Mouse (Mus musculus) left cerebral cortex, adult 8-10 months (tissue): Measurements from ENCODE around the gene Limd1. TPM values are rescaled to one million over a fixed set of nuclear protein-coding genes. Genes with fewer than 3 reads are reported as not detected.

ENCODE experiments used
- DNase-seq, 2 experiments: peaks; one replicate each; pipeline ENCODE4 v3.0.0; 2022; ENCODE audit warnings: low spot score in 2 of 2
- total RNA-seq, 4 experiments: library from RNA; stranded (reverse); gene quantifications; 2 replicates each; pipeline ENCODE4 v1.2.4; 2022

Limd1 gene
- total RNA-seq, 4 experiments from 2014 or later = 7.7 to 10.1 (median 8.0) TPM

GRCm38 (mm10) chr9:123481136-123481535 lies 2.6 kb downstream of the Limd1 start:
- DNase-seq = no peak

GRCm38 (mm10) chr9:123483598-123483997 lies 5.1 kb downstream of the Limd1 start:
- no peak for DNase-seq

- no peak for DNase-seq
Observed at GRCm38 (mm10) chr9:123484830-123485229, 6.3 kb downstream of the Limd1 start.

- DNase-seq = no peak
Observed at GRCm38 (mm10) chr9:123485561-123485960, 7.1 kb downstream of the Limd1 start.

GRCm38 (mm10) chr9:123486635-123487034 lies 8.1 kb downstream of the Limd1 start:
- no peak for DNase-seq

GRCm38 (mm10) chr9:123489073-123489472 lies 10.6 kb downstream of the Limd1 start:
- DNase-seq = no peak

- DNase-seq = no peak
Observed at GRCm38 (mm10) chr9:123489727-123490343, 11.3 kb downstream of the Limd1 start.

GRCm38 (mm10) chr9:123490930-123491329 lies 12.4 kb downstream of the Limd1 start:
- no peak for DNase-seq

GRCm38 (mm10) chr9:123491917-123492585 lies 13.5 kb downstream of the Limd1 start:
- DNase-seq = peak in 1 of 2 experiments; percentile 54

GRCm38 (mm10) chr9:123496665-123497064 lies 18.2 kb downstream of the Limd1 start:
- DNase-seq = no peak

GRCm38 (mm10) chr9:123497906-123498305 lies 19.4 kb downstream of the Limd1 start:
- DNase-seq = no peak

GRCm38 (mm10) chr9:123500480-123500879 lies 22.0 kb downstream of the Limd1 start:
- no peak for DNase-seq

- DNase-seq = peak in 1 of 2 experiments; percentile 80
Observed at GRCm38 (mm10) chr9:123503171-123503834, 24.8 kb downstream of the Limd1 start.

GRCm38 (mm10) chr9:123504325-123504724 lies 25.8 kb downstream of the Limd1 start:
- DNase-seq = no peak

GRCm38 (mm10) chr9:123505598-123505997 lies 27.1 kb downstream of the Limd1 start:
- DNase-seq = no peak

GRCm38 (mm10) chr9:123506270-123507146 lies 28.0 kb downstream of the Limd1 start:
- DNase-seq = no peak

GRCm38 (mm10) chr9:123507380-123507779 lies 28.9 kb downstream of the Limd1 start:
- DNase-seq = no peak

GRCm38 (mm10) chr9:123508986-123509385 lies 30.5 kb downstream of the Limd1 start:
- DNase-seq = no peak

GRCm38 (mm10) chr9:123509638-123510604 lies 31.4 kb downstream of the Limd1 start:
- peak in 1 of 2 experiments; percentile 62 for DNase-seq

GRCm38 (mm10) chr9:123510926-123511325 lies 32.4 kb downstream of the Limd1 start:
- no peak for DNase-seq
